Mouse (Mus musculus): ENCODE measurements around the gene Btg1-ps2.
"Not testable (repeated sequence)": the region's sequence is repeated elsewhere in the genome, so short reads cannot be mapped to it uniquely, and the experiment has no call there.

The Btg1-ps2 gene

GRCm38 (mm10) chrX:38043014-38043413, at the start of gene Btg1-ps2:
Gene Btg1-ps2, minus strand, starts transcription at chrX:38043114.
- DNase-seq (ENCODE audit: low spot score in 2 of 2): not testable (repeated sequence)

- no peak for DNase-seq (ENCODE audit: low spot score in 2 of 2)
Observed at GRCm38 (mm10) chrX:38085041-38085440, 42.1 kb upstream of the Btg1-ps2 start, which contains the start of gene Rhox11. Gene Rhox11, minus strand, starts transcription at chrX:38085141.

GRCm38 (mm10) chrX:38084226-38084625, 41.3 kb upstream of the Btg1-ps2 start:
- peak; percentile 21 to 53 for DNase-seq (ENCODE audit: low spot score in 2 of 2)

GRCm38 (mm10) chrX:38066175-38066574, 23.3 kb upstream of the Btg1-ps2 start, which contains the start of gene Rhox10:
Gene Rhox10, plus strand, starts transcription at chrX:38066475.
- no peak for DNase-seq (ENCODE audit: low spot score in 2 of 2)

- DNase-seq (ENCODE audit: low spot score in 2 of 2): no peak
Observed at GRCm38 (mm10) chrX:38061544-38061943, 18.6 kb upstream of the Btg1-ps2 start.

GRCm38 (mm10) chrX:38039666-38040065, 3.2 kb downstream of the Btg1-ps2 start:
- no peak for DNase-seq (ENCODE audit: low spot score in 2 of 2)

- DNase-seq (ENCODE audit: low spot score in 2 of 2): no peak
Observed at GRCm38 (mm10) chrX:38033841-38034240, 9.1 kb downstream of the Btg1-ps2 start.

- DNase-seq (ENCODE audit: low spot score in 2 of 2): not testable (repeated sequence)
Observed at GRCm38 (mm10) chrX:38018597-38018996, 24.3 kb downstream of the Btg1-ps2 start, which contains the start of gene Btg1-ps1. Gene Btg1-ps1, minus strand, starts transcription at chrX:38018815.

- no peak for DNase-seq (ENCODE audit: low spot score in 2 of 2)
Observed at GRCm38 (mm10) chrX:38008756-38009155, 34.2 kb downstream of the Btg1-ps2 start.

All from cerebellum, postnatal 4 days (tissue).